Mouse (Mus musculus): ENCODE measurements around the gene Cyp2j9. TPM values are rescaled to one million over a fixed set of nuclear protein-coding genes. Genes with fewer than 3 reads are reported as not detected.

Cyp2j9 gene
- polyA plus RNA-seq, 1 experiment: 0.56 TPM

DNA sequence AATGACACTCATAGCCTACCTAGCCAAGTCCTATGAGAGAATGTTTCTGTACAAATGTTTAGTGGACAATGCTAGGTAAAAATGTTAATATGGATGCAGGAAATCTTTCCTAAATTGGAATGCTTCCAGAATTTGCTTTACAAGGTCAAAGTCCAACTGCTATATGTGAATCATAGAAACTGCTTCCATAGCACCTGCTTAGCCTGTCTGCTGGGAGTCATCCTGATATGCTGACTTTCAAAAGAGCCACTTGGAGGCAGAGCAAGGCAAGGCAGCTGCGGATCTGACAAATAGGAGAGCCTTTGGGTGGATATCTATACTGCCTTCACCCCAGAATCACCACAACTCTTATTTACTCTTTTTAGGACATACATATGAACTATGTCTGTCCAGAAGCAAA, 23.4 kb downstream of the Cyp2j9 start:
- DNase-seq (ENCODE audit: low read depth in 1 of 2, low spot score in 2 of 2): no peak
- H3K27ac ChIP-seq (ENCODE audit: insufficient read depth, low read length): no peak overlapping the region
- no peaks in the 10 kb centered on the region for H3K4me1 ChIP-seq (ENCODE audit: control insufficient read depth, insufficient read depth, insufficient read length)
- 76% methylated on average over 1 of the region's 1 CpGs for WGBS
- H3K36me3 ChIP-seq (ENCODE audit: control insufficient read depth, insufficient read depth, low read length): no peaks in the 10 kb centered on the region
- no peak overlapping the region for H3K4me3 ChIP-seq (ENCODE audit: extremely low read depth, insufficient read depth, insufficient read length)
- H3K27me3 ChIP-seq (ENCODE audit: control insufficient read depth, insufficient read depth, low read length): no peaks in the 10 kb centered on the region
- TF ChIP-seq POLR2A (IDR thresholded peaks at IDR 0.05; ENCODE audit: low read depth, low read length): no peak

- TF ChIP-seq POLR2A (IDR thresholded peaks at IDR 0.05; ENCODE audit: low read depth, low read length) (no peak), CTCF (IDR thresholded peaks at IDR 0.05; ENCODE audit: extremely low read depth, insufficient read depth, insufficient read length, insufficient replicate concordance) (no peak)
- Histone ChIP-seq H3K4me3 (ENCODE audit: extremely low read depth, insufficient read depth, insufficient read length) (no peak overlapping the region), H3K4me1 (ENCODE audit: control insufficient read depth, insufficient read depth, insufficient read length) (no peaks in the 10 kb centered on the region), H3K27ac (ENCODE audit: insufficient read depth, low read length) (no peak overlapping the region), H3K27me3 (ENCODE audit: control insufficient read depth, insufficient read depth, low read length) (no peaks in the 10 kb centered on the region), H3K36me3 (ENCODE audit: control insufficient read depth, insufficient read depth, low read length) (no peaks in the 10 kb centered on the region)
- no peak for DNase-seq (ENCODE audit: low read depth in 1 of 2, low spot score in 2 of 2)
These were observed 25.6 kb downstream of the Cyp2j9 start for GRCm38 (mm10) chr4:96565808-96566207.

DNA sequence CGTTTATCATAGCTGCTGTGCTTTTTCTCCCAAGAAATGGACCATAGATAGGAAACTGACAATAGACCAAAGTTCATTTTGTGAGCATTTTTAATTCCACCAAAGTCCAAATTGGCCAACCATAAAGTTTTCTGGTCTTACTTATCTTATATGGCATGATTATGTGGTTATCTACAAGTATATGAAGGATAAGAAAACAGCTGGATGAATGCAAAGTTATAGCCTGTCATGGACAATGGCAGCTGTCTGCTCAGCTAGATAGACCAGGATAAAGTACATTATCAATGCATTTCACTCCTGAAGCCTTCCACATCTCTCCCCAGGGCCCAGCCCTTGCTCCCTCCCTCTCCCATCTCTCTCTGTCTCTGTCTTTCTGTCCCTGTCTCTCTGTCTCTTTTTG, 30.9 kb downstream of the Cyp2j9 start:
- no peak overlapping the region for H3K27ac ChIP-seq (ENCODE audit: insufficient read depth, low read length)
- H3K4me1 ChIP-seq (ENCODE audit: control insufficient read depth, insufficient read depth, insufficient read length): no peaks in the 10 kb centered on the region
- H3K4me3 ChIP-seq (ENCODE audit: extremely low read depth, insufficient read depth, insufficient read length): no peak overlapping the region
- no peaks in the 10 kb centered on the region for H3K27me3 ChIP-seq (ENCODE audit: control insufficient read depth, insufficient read depth, low read length)
- no peaks in the 10 kb centered on the region for H3K36me3 ChIP-seq (ENCODE audit: control insufficient read depth, insufficient read depth, low read length)
- 86% methylated on average over 1 of the region's 1 CpGs for WGBS
- DNase-seq (ENCODE audit: low read depth in 1 of 2, low spot score in 2 of 2): no peak
- TF ChIP-seq POLR2A (IDR thresholded peaks at IDR 0.05; ENCODE audit: low read depth, low read length) (no peak), CTCF (IDR thresholded peaks at IDR 0.05; ENCODE audit: extremely low read depth, insufficient read depth, insufficient read length, insufficient replicate concordance) (no peak)

DNA sequence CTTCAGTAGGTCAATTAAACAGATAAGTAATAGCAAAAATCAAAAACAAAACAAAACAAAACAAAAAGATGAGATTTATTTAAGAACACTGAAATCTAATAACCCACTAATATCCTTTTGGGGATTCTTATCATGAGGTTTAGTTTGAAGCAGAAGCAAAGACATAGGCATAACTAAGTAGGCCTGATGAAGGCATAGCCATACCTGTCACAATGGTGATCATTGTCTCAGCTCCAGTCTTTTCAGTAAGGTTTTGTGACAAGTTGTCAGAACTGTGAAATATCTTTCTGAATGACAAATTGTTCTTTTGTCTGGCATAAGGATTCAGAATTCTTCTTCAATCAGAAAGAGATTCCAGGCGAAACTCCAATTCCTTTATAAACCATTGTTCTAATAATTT, 31.6 kb downstream of the Cyp2j9 start:
- DNase-seq (ENCODE audit: low read depth in 1 of 2, low spot score in 2 of 2): no peak
- Histone ChIP-seq H3K27me3 (ENCODE audit: control insufficient read depth, insufficient read depth, low read length) (no peaks in the 10 kb centered on the region), H3K4me3 (ENCODE audit: extremely low read depth, insufficient read depth, insufficient read length) (no peak overlapping the region), H3K36me3 (ENCODE audit: control insufficient read depth, insufficient read depth, low read length) (no peaks in the 10 kb centered on the region), H3K27ac (ENCODE audit: insufficient read depth, low read length) (no peak overlapping the region), H3K4me1 (ENCODE audit: control insufficient read depth, insufficient read depth, insufficient read length) (no peaks in the 10 kb centered on the region)
- WGBS: 86% methylated on average over 1 of the region's 1 CpGs
- TF ChIP-seq CTCF (IDR thresholded peaks at IDR 0.05; ENCODE audit: extremely low read depth, insufficient read depth, insufficient read length, insufficient replicate concordance) (no peak), POLR2A (IDR thresholded peaks at IDR 0.05; ENCODE audit: low read depth, low read length) (no peak)

DNA sequence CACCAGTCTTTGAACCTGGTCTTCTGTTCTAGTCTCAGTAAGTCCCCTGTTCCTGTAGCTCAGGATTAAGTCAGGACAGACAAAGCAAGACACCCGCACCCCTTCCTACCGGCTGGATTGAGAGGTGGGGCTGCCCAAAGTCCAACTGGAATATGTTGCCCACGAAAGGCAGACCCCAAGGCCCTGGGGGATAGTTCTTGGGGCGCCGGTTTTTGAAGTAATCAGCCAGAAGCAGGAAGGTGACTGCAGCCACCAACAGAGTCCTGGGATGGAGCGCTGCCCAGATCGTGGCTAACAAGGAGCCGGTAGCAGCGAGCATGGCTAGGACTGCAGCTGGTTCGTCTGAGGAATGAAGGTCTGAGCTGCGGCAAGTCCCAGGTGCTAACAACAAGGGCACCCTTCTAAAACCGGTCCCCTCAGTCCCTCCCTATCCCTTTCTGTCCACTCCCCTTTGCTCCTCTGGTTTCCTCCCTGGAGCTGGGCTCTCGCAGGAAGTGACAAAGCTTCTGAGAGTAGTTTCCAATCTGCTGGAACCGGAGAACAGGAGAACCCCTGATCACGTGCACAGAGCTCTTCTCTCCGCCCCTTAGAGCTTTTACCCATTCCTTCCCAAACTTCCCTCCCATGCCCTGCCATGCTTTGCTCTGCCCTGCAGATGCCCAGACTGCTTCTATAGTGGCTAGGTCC, 38.1 kb downstream of the Cyp2j9 start, which contains the start of gene Cyp2j6:
Gene Cyp2j6, minus strand, starts transcription at position 529 of the 687 bp plus-strand sequence.
- Histone ChIP-seq H3K4me3 (ENCODE audit: extremely low read depth, insufficient read depth, insufficient read length) (peak within 1 kb of the TSS; percentile 41), H3K4me1 (ENCODE audit: control insufficient read depth, insufficient read depth, insufficient read length) (peaks cover 5% of the 10 kb centered on the region; the same call in 1 of the 2 replicates), H3K36me3 (ENCODE audit: control insufficient read depth, insufficient read depth, low read length) (no peaks in the 10 kb centered on the region), H3K27me3 (ENCODE audit: control insufficient read depth, insufficient read depth, low read length) (no peaks in the 10 kb centered on the region), H3K27ac (ENCODE audit: insufficient read depth, low read length) (no peak within 1 kb of the TSS)
- DNase-seq (ENCODE audit: low read depth in 1 of 2, low spot score in 2 of 2): no peak
- TF ChIP-seq CTCF (IDR thresholded peaks at IDR 0.05; ENCODE audit: extremely low read depth, insufficient read depth, insufficient read length, insufficient replicate concordance): no peak
- TF ChIP-seq POLR2A (IDR thresholded peaks at IDR 0.05; ENCODE audit: low read depth, low read length): no peak
- under 1% methylated on average over 16 of the region's 16 CpGs for WGBS

DNA sequence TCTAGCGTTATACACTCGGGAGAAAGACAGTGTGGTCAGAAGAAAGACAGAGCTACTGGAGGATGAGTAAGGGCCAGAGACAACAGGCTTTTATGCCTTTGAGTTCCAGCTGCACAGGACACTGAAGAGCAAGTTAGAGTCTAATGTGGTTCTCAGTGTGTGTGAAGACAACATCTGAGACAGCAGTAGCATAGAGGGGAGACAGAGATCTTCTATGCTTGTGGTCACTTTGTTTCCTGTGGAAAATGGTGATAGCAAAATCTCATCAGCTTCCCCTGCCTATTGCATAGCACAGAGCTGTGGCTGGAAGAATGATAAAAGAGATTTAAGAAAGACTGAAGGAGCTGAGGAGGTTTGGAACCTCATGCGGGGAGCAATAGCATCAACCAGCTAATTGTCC, 39.8 kb downstream of the Cyp2j9 start:
- Histone ChIP-seq H3K36me3 (ENCODE audit: control insufficient read depth, insufficient read depth, low read length) (no peaks in the 10 kb centered on the region), H3K4me3 (ENCODE audit: extremely low read depth, insufficient read depth, insufficient read length) (no peak overlapping the region), H3K4me1 (ENCODE audit: control insufficient read depth, insufficient read depth, insufficient read length) (peaks cover 5% of the 10 kb centered on the region; the same call in 1 of the 2 replicates), H3K27me3 (ENCODE audit: control insufficient read depth, insufficient read depth, low read length) (no peaks in the 10 kb centered on the region), H3K27ac (ENCODE audit: insufficient read depth, low read length) (no peak overlapping the region)
- DNase-seq (ENCODE audit: low read depth in 1 of 2, low spot score in 2 of 2): no peak
- TF ChIP-seq POLR2A (IDR thresholded peaks at IDR 0.05; ENCODE audit: low read depth, low read length): no peak
- no peak for TF ChIP-seq CTCF (IDR thresholded peaks at IDR 0.05; ENCODE audit: extremely low read depth, insufficient read depth, insufficient read length, insufficient replicate concordance)
- WGBS: 23% methylated on average over 3 of the region's 3 CpGs

DNA sequence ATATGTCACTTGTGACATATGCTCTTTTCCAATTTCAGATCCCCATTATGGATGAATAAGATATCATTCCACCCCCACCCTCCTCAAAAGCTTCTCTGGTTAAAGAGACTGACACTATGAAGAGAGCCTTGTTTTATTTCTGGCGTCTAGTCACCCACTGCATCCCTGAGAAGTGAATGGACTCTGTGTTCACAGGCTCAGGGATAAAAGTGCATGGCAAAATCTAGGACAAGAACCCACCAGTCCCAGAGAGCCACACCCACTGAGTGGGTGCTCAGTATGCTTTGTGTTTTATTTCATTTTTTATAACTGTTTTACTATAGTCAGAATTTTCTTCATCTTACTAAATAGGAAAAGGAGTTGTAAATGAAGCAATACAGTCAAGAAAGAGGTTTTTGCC, 45.4 kb downstream of the Cyp2j9 start:
- DNase-seq (ENCODE audit: low read depth in 1 of 2, low spot score in 2 of 2): no peak
- H3K27ac ChIP-seq (ENCODE audit: insufficient read depth, low read length): no peak overlapping the region
- no peaks in the 10 kb centered on the region for H3K27me3 ChIP-seq (ENCODE audit: control insufficient read depth, insufficient read depth, low read length)
- H3K4me3 ChIP-seq (ENCODE audit: extremely low read depth, insufficient read depth, insufficient read length): no peak overlapping the region
- 91% methylated on average over 1 of the region's 1 CpGs for WGBS
- H3K4me1 ChIP-seq (ENCODE audit: control insufficient read depth, insufficient read depth, insufficient read length): no peaks in the 10 kb centered on the region
- H3K36me3 ChIP-seq (ENCODE audit: control insufficient read depth, insufficient read depth, low read length): no peaks in the 10 kb centered on the region
- TF ChIP-seq POLR2A (IDR thresholded peaks at IDR 0.05; ENCODE audit: low read depth, low read length): no peak
- TF ChIP-seq CTCF (IDR thresholded peaks at IDR 0.05; ENCODE audit: extremely low read depth, insufficient read depth, insufficient read length, insufficient replicate concordance): no peak

All from spleen, adult 2 months (tissue).